Mouse (Mus musculus): Measurements from ENCODE around the gene Ccdc138. TPM values are rescaled to one million over a fixed set of nuclear protein-coding genes. Genes with fewer than 3 reads are reported as not detected.

Ccdc138 gene
- total RNA-seq, 2 experiments from 2014 or later = 0.19 to 3.7 TPM

GRCm38 (mm10) chr10:58559901-58560300 is 62.2 kb downstream of the Ccdc138 start:
- ATAC-seq (replicated peaks; ENCODE audit: low FRiP score, poor library complexity, severe bottlenecking) = no peak

- no peak for ATAC-seq (replicated peaks; ENCODE audit: low FRiP score, poor library complexity, severe bottlenecking)
Observed at GRCm38 (mm10) chr10:58560521-58560920, 62.8 kb downstream of the Ccdc138 start.

- ATAC-seq (replicated peaks; ENCODE audit: low FRiP score, poor library complexity, severe bottlenecking) = no peak
Observed at GRCm38 (mm10) chr10:58585427-58586223, 87.9 kb downstream of the Ccdc138 start.

- ATAC-seq (replicated peaks; ENCODE audit: low FRiP score, poor library complexity, severe bottlenecking) = no peak
Observed at GRCm38 (mm10) chr10:58594486-58594885, 96.7 kb downstream of the Ccdc138 start.

- no peak for ATAC-seq (replicated peaks; ENCODE audit: low FRiP score, poor library complexity, severe bottlenecking)
Observed at GRCm38 (mm10) chr10:58595197-58595596, 97.4 kb downstream of the Ccdc138 start.

- ATAC-seq (replicated peaks; ENCODE audit: low FRiP score, poor library complexity, severe bottlenecking) = no peak
Observed at GRCm38 (mm10) chr10:58595821-58596220, 98.1 kb downstream of the Ccdc138 start.

- no peak for ATAC-seq (replicated peaks; ENCODE audit: low FRiP score, poor library complexity, severe bottlenecking)
Observed at GRCm38 (mm10) chr10:58600151-58600550, 102.4 kb downstream of the Ccdc138 start.

GRCm38 (mm10) chr10:58600983-58601382 is 103.2 kb downstream of the Ccdc138 start:
- ATAC-seq (replicated peaks; ENCODE audit: low FRiP score, poor library complexity, severe bottlenecking) = no peak

- no peak for ATAC-seq (replicated peaks; ENCODE audit: low FRiP score, poor library complexity, severe bottlenecking)
Observed at GRCm38 (mm10) chr10:58601431-58601901, 103.7 kb downstream of the Ccdc138 start.

GRCm38 (mm10) chr10:58601946-58602345 is 104.2 kb downstream of the Ccdc138 start:
- no peak for ATAC-seq (replicated peaks; ENCODE audit: low FRiP score, poor library complexity, severe bottlenecking)

- ATAC-seq (replicated peaks; ENCODE audit: low FRiP score, poor library complexity, severe bottlenecking) = no peak
Observed at GRCm38 (mm10) chr10:58604779-58605178, 107.0 kb downstream of the Ccdc138 start.

- ATAC-seq (replicated peaks; ENCODE audit: low FRiP score, poor library complexity, severe bottlenecking) = no peak
Observed at GRCm38 (mm10) chr10:58606356-58606755, 108.6 kb downstream of the Ccdc138 start.

- no peak for ATAC-seq (replicated peaks; ENCODE audit: low FRiP score, poor library complexity, severe bottlenecking)
Observed at GRCm38 (mm10) chr10:58608858-58609257, 111.1 kb downstream of the Ccdc138 start.

- no peak for ATAC-seq (replicated peaks; ENCODE audit: low FRiP score, poor library complexity, severe bottlenecking)
Observed at GRCm38 (mm10) chr10:58610484-58611261, 112.9 kb downstream of the Ccdc138 start.

- ATAC-seq (replicated peaks; ENCODE audit: low FRiP score, poor library complexity, severe bottlenecking) = no peak
Observed at GRCm38 (mm10) chr10:58614601-58615000, 116.9 kb downstream of the Ccdc138 start.

GRCm38 (mm10) chr10:58616565-58616964 is 118.8 kb downstream of the Ccdc138 start:
- no peak for ATAC-seq (replicated peaks; ENCODE audit: low FRiP score, poor library complexity, severe bottlenecking)

- no peak for ATAC-seq (replicated peaks; ENCODE audit: low FRiP score, poor library complexity, severe bottlenecking)
Observed at GRCm38 (mm10) chr10:58618501-58619216, 120.9 kb downstream of the Ccdc138 start.

GRCm38 (mm10) chr10:58619266-58619665 is 121.5 kb downstream of the Ccdc138 start:
- no peak for ATAC-seq (replicated peaks; ENCODE audit: low FRiP score, poor library complexity, severe bottlenecking)

- no peak for ATAC-seq (replicated peaks; ENCODE audit: low FRiP score, poor library complexity, severe bottlenecking)
Observed at GRCm38 (mm10) chr10:58624848-58625711, 127.3 kb downstream of the Ccdc138 start.
